ENCODE assay signal across 12 mouse cellular contexts in genomic region chr13:56117991-56118765, GRCm38 (mm10). TPM values are rescaled to one million over a fixed set of nuclear protein-coding genes. Genes with fewer than 3 reads are reported as not detected.
A peak's percentile ranks its signal among the peaks of the same experiment; 100 is the strongest.
DNase-seq lines count a peak whose midpoint lies in the region; ATAC-seq lines count a peak whose summit lies in the region.
"Had no signal": no experiment of that assay in that cellular context is flagged by ENCODE, and none has a peak within 500 bp of the region (broad histone marks: within the 10 kb centered on the region; RNA-seq: fewer than 3 reads in every experiment).

No protein-coding gene starts in this region.

- no peak overlapping the region for H3K4me3 ChIP-seq in midbrain, embryonic 16.5 days (ENCODE audit: low read depth, low read length)
- H3K4me3 ChIP-seq in midbrain, embryonic 13.5 days (replicated peaks): no peak overlapping the region
- no peak overlapping the region for H3K4me3 ChIP-seq in heart, embryonic 16.5 days (ENCODE audit: low read length)
- H3K4me3 ChIP-seq: liver, embryonic 15.5 days had no signal

- H3K9me3 ChIP-seq in midbrain, embryonic 16.5 days (replicated peaks; ENCODE audit: control insufficient read depth, low read length, poor library complexity, severe bottlenecking): no peaks in the 10 kb centered on the region
- H3K9me3 ChIP-seq in midbrain, embryonic 13.5 days: no peaks in the 10 kb centered on the region
- no peaks in the 10 kb centered on the region for H3K9me3 ChIP-seq in heart, embryonic 16.5 days (replicated peaks; ENCODE audit: control insufficient read depth, low read length)
- H3K9me3 ChIP-seq: liver, embryonic 15.5 days had no signal

- no peak overlapping the region for H3K9ac ChIP-seq in midbrain, embryonic 16.5 days (ENCODE audit: low read depth, low read length)
- H3K9ac ChIP-seq in midbrain, embryonic 13.5 days (replicated peaks): no peak overlapping the region
- peak overlapping the region; percentile 24 for H3K9ac ChIP-seq in heart, embryonic 16.5 days (ENCODE audit: low read length)
- H3K9ac ChIP-seq: liver, embryonic 15.5 days had no signal

- no peak for ATAC-seq in midbrain, embryonic 16.5 days
- no peak for ATAC-seq in midbrain, embryonic 13.5 days
- peak; percentile 43 for ATAC-seq in heart, embryonic 16.5 days (replicated peaks; ENCODE audit: extremely low read depth, insufficient read depth, low FRiP score)

- no peaks in the 10 kb centered on the region for H3K27me3 ChIP-seq in midbrain, embryonic 16.5 days (ENCODE audit: control insufficient read depth, insufficient read depth, low read depth, low read length)
- H3K27me3 ChIP-seq in midbrain, embryonic 13.5 days: no peaks in the 10 kb centered on the region
- no peaks in the 10 kb centered on the region for H3K27me3 ChIP-seq in heart, embryonic 16.5 days (ENCODE audit: control insufficient read depth, insufficient read depth, low read length)
- H3K27me3 ChIP-seq: liver, embryonic 15.5 days had no signal

- H3K4me2 ChIP-seq in midbrain, embryonic 16.5 days (ENCODE audit: low read length): no peak overlapping the region
- H3K4me2 ChIP-seq in midbrain, embryonic 13.5 days (replicated peaks): no peak overlapping the region
- H3K4me2 ChIP-seq in heart, embryonic 16.5 days (ENCODE audit: low read depth, low read length): peak overlapping the region; percentile 47
- H3K4me2 ChIP-seq: liver, embryonic 15.5 days had no signal

- peaks cover 8% of the 10 kb centered on the region for H3K36me3 ChIP-seq in midbrain, embryonic 16.5 days (ENCODE audit: control insufficient read depth, insufficient read depth, low read length)
- peaks cover 57% of the 10 kb centered on the region for H3K36me3 ChIP-seq in midbrain, embryonic 13.5 days
- H3K36me3 ChIP-seq in heart, embryonic 16.5 days (ENCODE audit: control insufficient read depth, insufficient read depth): peaks cover 14% of the 10 kb centered on the region

- 72% methylated on average over 9 of the region's 9 CpGs for WGBS in midbrain, embryonic 16.5 days
- WGBS in midbrain, embryonic 13.5 days: 89% methylated on average over 9 of the region's 9 CpGs
- 30% methylated on average over 9 of the region's 9 CpGs for WGBS in heart, embryonic 16.5 days

- H3K4me1 ChIP-seq in midbrain, embryonic 16.5 days (ENCODE audit: control insufficient read depth, insufficient read depth, low read length): peaks cover 14% of the 10 kb centered on the region
- H3K4me1 ChIP-seq in midbrain, embryonic 13.5 days (replicated peaks): peaks cover 21% of the 10 kb centered on the region
- peaks cover 58% of the 10 kb centered on the region for H3K4me1 ChIP-seq in heart, embryonic 16.5 days (ENCODE audit: control insufficient read depth, insufficient read depth, low read length)

- H3K27ac ChIP-seq in midbrain, embryonic 16.5 days (ENCODE audit: low read length): 0 out of 2 replicates have a peak overlapping the region, but pooled peaks have one; percentile 40
- H3K27ac ChIP-seq in midbrain, embryonic 13.5 days: no peak overlapping the region
- H3K27ac ChIP-seq in heart, embryonic 16.5 days (ENCODE audit: low read length): peak overlapping the region; percentile 93
- H3K27ac ChIP-seq: liver, embryonic 15.5 days had no signal

- DNase-seq in heart, adult 11 months: peak; percentile 96
- no peak for DNase-seq in heart, adult 8-10 months (ENCODE audit: low spot score)
- peak; percentile 41 for DNase-seq in telencephalon, adult 2 months (ENCODE audit: low read depth, low spot score)
- no peak for DNase-seq in retina, postnatal 1 day
- no peak for DNase-seq in thymus, postnatal 25 days
- DNase-seq: embryo, embryonic 11 days; kidney, postnatal 4 days; thymus, postnatal 4 days had no signal

RNA-seq across cellular contexts. Expression of gene H2afy, which starts 18.0 kb away (rescaled TPM):
- total RNA-seq in heart, adult 8-10 months (2022): 10 to 100 TPM; 39.0 to 48.2 (median 45.6) TPM
- 243 and 285 TPM in 2 replicates for polyA plus RNA-seq in midbrain, embryonic 16.5 days (2015; fragmentation: Nextera tagmentation; extraction: Ambion mirVana)
- polyA plus RNA-seq in midbrain, embryonic 13.5 days (2015; fragmentation: Nextera tagmentation; extraction: Ambion mirVana): 414 and 443 TPM in 2 replicates
- 114 and 120 TPM in 2 replicates for polyA plus RNA-seq in heart, embryonic 16.5 days (2015; fragmentation: Nextera tagmentation; extraction: Ambion mirVana)

Comparison
In these comparisons a context has a peak if more than half of its experiments do, and no peak if none do; other contexts are left out.
1. DNase-seq: peak in heart, adult 11 months (single experiment) and telencephalon, adult 2 months (single experiment); none in heart, adult 8-10 months (single experiment), retina, postnatal 1 day (single experiment) and thymus, postnatal 25 days (single experiment).